Mouse (Mus musculus) CH12.LX (cell line): ENCODE measurements around the gene Olfr533. TPM values are rescaled to one million over a fixed set of nuclear protein-coding genes. Genes with fewer than 3 reads are reported as not detected.

Experiments used
- DNase-seq: peaks from one replicate; pipeline ENCODE4 v3.0.0-alpha.2; 2013; ENCODE audit errors: extremely low read depth
- H3K27ac ChIP-seq: 2 replicates; pipeline ENCODE4 v1.5.1; 2012; ENCODE audit warnings: low read depth, mild to moderate bottlenecking, control low read depth, moderate library complexity; ENCODE audit not compliant: insufficient read depth
- H3K27me3 ChIP-seq: replicated peaks from 2 replicates; pipeline ENCODE3; 2012; ENCODE audit warnings: inconsistent platforms
- H3K36me3 ChIP-seq, 2 experiments: replicated peaks in 1 of 2; 2 replicates each; pipeline versions ENCODE3 to v1.6.1; 2012; ENCODE audit warnings: inconsistent platforms in 1 of 2, low read length in 1 of 2, mild to moderate bottlenecking in 1 of 2, mixed read lengths in 1 of 2, moderate library complexity in 1 of 2; ENCODE audit not compliant: control insufficient read depth in 1 of 2, insufficient read depth in 1 of 2
- H3K4me1 ChIP-seq, 2 experiments: 2 replicates each; pipeline ENCODE4 v1.6.1; 2012; ENCODE audit warnings: inconsistent platforms in 1 of 2, moderate library complexity in 1 of 2; ENCODE audit not compliant: insufficient read depth in 2 of 2, control insufficient read depth in 1 of 2
- H3K4me2 ChIP-seq: 2 replicates; pipeline ENCODE4 v1.6.1; 2012; ENCODE audit warnings: low read depth, mild to moderate bottlenecking, control low read depth; ENCODE audit not compliant: poor library complexity, insufficient read depth, severe bottlenecking
- H3K4me3 ChIP-seq, 3 experiments: fragments of 150-350 bp in 1 of 3; sonication (generic) in 1 of 3; replicated peaks in 1 of 3; 2 replicates each; pipeline versions ENCODE3 to v1.5.1; 2011 to 2012; ENCODE audit warnings: low read depth in 2 of 3, low read length in 2 of 3, mild to moderate bottlenecking in 2 of 3, moderate library complexity in 2 of 3, control low read depth in 1 of 3, improper control_type of control experiment in 1 of 3, inconsistent platforms in 1 of 3, mixed read lengths in 1 of 3; ENCODE audit not compliant: poor library complexity in 1 of 3
- H3K79me2 ChIP-seq: replicated peaks from 2 replicates; pipeline ENCODE4 v1.6.1; 2012; ENCODE audit warnings: mild to moderate bottlenecking, moderate library complexity; ENCODE audit not compliant: control insufficient read depth, poor library complexity, insufficient read depth, severe bottlenecking; ENCODE audit errors: extremely low read depth
- H3K9ac ChIP-seq: 2 replicates; pipeline ENCODE4 v1.6.1; 2012; ENCODE audit warnings: low read depth, mild to moderate bottlenecking, control low read depth, moderate library complexity; ENCODE audit not compliant: insufficient read depth
- H3K9me3 ChIP-seq: replicated peaks from 2 replicates; pipeline ENCODE3; 2012; ENCODE audit warnings: low read length, inconsistent platforms, mixed read lengths
- BHLHE40 ChIP-seq: IDR thresholded peaks from 2 replicates; pipeline ENCODE4 v1.6.1; 2011; ENCODE audit warnings: mild to moderate bottlenecking, low read depth, low read length, improper control_type of control experiment
- CHD1 ChIP-seq: IDR thresholded peaks from 2 replicates; pipeline ENCODE4 v1.6.1; 2012; ENCODE audit warnings: low read depth, low read length, improper control_type of control experiment, inconsistent platforms
- CHD2 ChIP-seq: IDR thresholded peaks from 2 replicates; pipeline ENCODE4 v1.6.1; 2011; ENCODE audit warnings: low read length, improper control_type of control experiment
- CTCF ChIP-seq, 2 experiments: IDR thresholded peaks in 1 of 2; conservative IDR thresholded peaks in 1 of 2; 2 replicates each; pipeline ENCODE4 v1.5.1; 2011 to 2012; ENCODE audit warnings: low read depth in 2 of 2, low read length in 2 of 2, improper control_type of control experiment in 1 of 2, inconsistent platforms in 1 of 2, mild to moderate bottlenecking in 1 of 2, moderate library complexity in 1 of 2
- ELF1 ChIP-seq: IDR thresholded peaks from 2 replicates; pipeline ENCODE4 v1.6.1; 2014; ENCODE audit warnings: low read depth, mild to moderate bottlenecking, inconsistent platforms, low read length, improper control_type of control experiment
- ETS1 ChIP-seq: conservative IDR thresholded peaks from 2 replicates; pipeline ENCODE4 v1.6.1; 2012; ENCODE audit warnings: low read depth, mild to moderate bottlenecking, inconsistent platforms, low read length, improper control_type of control experiment, moderate library complexity
- HCFC1 ChIP-seq: IDR thresholded peaks from 2 replicates; pipeline ENCODE4 v1.6.1; 2012; ENCODE audit warnings: low read depth, mild to moderate bottlenecking, inconsistent platforms, low read length, improper control_type of control experiment
- IRF4 ChIP-seq: IDR thresholded peaks from 2 replicates; pipeline ENCODE4 v1.6.1; 2014; ENCODE audit warnings: low read depth, mild to moderate bottlenecking, inconsistent platforms, low read length, improper control_type of control experiment
- JUND ChIP-seq: conservative IDR thresholded peaks from 2 replicates; pipeline ENCODE4 v1.6.1; 2011; ENCODE audit warnings: low read depth, low read length, improper control_type of control experiment
- KAT2A ChIP-seq: IDR thresholded peaks from 2 replicates; pipeline ENCODE4 v1.6.1; 2012; ENCODE audit warnings: low read length, improper control_type of control experiment, inconsistent platforms; ENCODE audit not compliant: insufficient replicate concordance
- MAFK ChIP-seq: IDR thresholded peaks from 2 replicates; pipeline ENCODE4 v1.6.1; 2011; ENCODE audit warnings: low read length, improper control_type of control experiment; ENCODE audit not compliant: insufficient replicate concordance
- MAZ ChIP-seq: IDR thresholded peaks from 2 replicates; pipeline ENCODE4 v1.6.1; 2012; ENCODE audit warnings: low read depth, mild to moderate bottlenecking, inconsistent platforms, low read length, improper control_type of control experiment, moderate library complexity
- POLR2A ChIP-seq: IDR thresholded peaks from 2 replicates; pipeline ENCODE4 v1.6.1; 2011; ENCODE audit warnings: low read depth, mild to moderate bottlenecking, improper control_type of control experiment, low read length
- RAD21 ChIP-seq: IDR thresholded peaks from 2 replicates; pipeline ENCODE4 v1.6.1; 2011; ENCODE audit warnings: low read depth, mild to moderate bottlenecking, low read length, improper control_type of control experiment, moderate library complexity
- SIN3A ChIP-seq: IDR thresholded peaks from 2 replicates; pipeline ENCODE4 v1.6.1; 2012; ENCODE audit warnings: low read length, improper control_type of control experiment, inconsistent platforms
- SMC3 ChIP-seq: IDR thresholded peaks from 2 replicates; pipeline ENCODE4 v1.6.1; 2011; ENCODE audit warnings: low read depth, low read length, improper control_type of control experiment
- TBP ChIP-seq: conservative IDR thresholded peaks from 2 replicates; pipeline ENCODE4 v1.6.1; 2011; ENCODE audit warnings: low read depth, low read length, improper control_type of control experiment
- TCF12 ChIP-seq: IDR thresholded peaks from 2 replicates; pipeline ENCODE4 v1.6.1; 2014; ENCODE audit warnings: low read depth, mild to moderate bottlenecking, inconsistent platforms, low read length, improper control_type of control experiment
- UBTF ChIP-seq: IDR thresholded peaks from 2 replicates; pipeline ENCODE4 v1.6.1; 2012; ENCODE audit warnings: low read depth, mild to moderate bottlenecking, inconsistent platforms, low read length, improper control_type of control experiment, moderate library complexity
- USF1 ChIP-seq: IDR thresholded peaks from 2 replicates; pipeline ENCODE4 v1.6.1; 2014; ENCODE audit warnings: low read depth, mild to moderate bottlenecking, inconsistent platforms, low read length, improper control_type of control experiment
- USF2 ChIP-seq: conservative IDR thresholded peaks from 2 replicates; pipeline ENCODE4 v1.6.1; 2011; ENCODE audit warnings: low read depth, low read length, improper control_type of control experiment
- ZC3H11A ChIP-seq: IDR thresholded peaks from 2 replicates; pipeline ENCODE4 v1.6.1; 2012; ENCODE audit warnings: low read depth, mild to moderate bottlenecking, inconsistent platforms, low read length, improper control_type of control experiment
- ZKSCAN1 ChIP-seq: IDR thresholded peaks from 2 replicates; pipeline ENCODE4 v1.6.1; 2012; ENCODE audit warnings: low read depth, inconsistent platforms, low read length, improper control_type of control experiment, borderline replicate concordance
- ZMIZ1 ChIP-seq: IDR thresholded peaks from 2 replicates; pipeline ENCODE4 v1.6.1; 2012; ENCODE audit warnings: low read depth, mild to moderate bottlenecking, inconsistent platforms, low read length, improper control_type of control experiment
- dilution Hi-C: fragments of 300-500 bp; cut with MboI; formaldehyde crosslinking; loops from 2 replicates; pipeline ENCODE4 v1.14.3; 2020; ENCODE audit warnings: low sequenced_read_pairs; ENCODE audit not compliant: extremely low pct_unique_long_range_greater_than_20kb, extremely low pct_ligation_motif_present
- in situ Hi-C: fragments of 300-500 bp; cut with MboI; formaldehyde crosslinking; loops from 3 replicates; pipeline ENCODE4 v1.14.3; 2019; ENCODE audit warnings: low sequenced_read_pairs, low pct_ligation_motif_present, low pct_unique_long_range_greater_than_20kb, mixed read lengths
- polyA plus RNA-seq: library from polyadenylated mRNA; unstranded; fragments of >175 nt; gene quantifications from 2 replicates; pipeline ENCODE4 v1.2.1, GENCODE M21; 2012; ENCODE audit warnings: low read depth; ENCODE audit not compliant: insufficient read length
- total RNA-seq, 2 experiments: library from RNA; depleted of rRNA; stranded (reverse); fragments of 300-350 nt in 1 of 2; fragments of >200 nt in 1 of 2; gene quantifications; 2 replicates each; pipeline ENCODE4 v1.2.3; 2012 to 2014

Gene Olfr533
- total and polyA plus RNA-seq, 3 experiments = not detected

DNA sequence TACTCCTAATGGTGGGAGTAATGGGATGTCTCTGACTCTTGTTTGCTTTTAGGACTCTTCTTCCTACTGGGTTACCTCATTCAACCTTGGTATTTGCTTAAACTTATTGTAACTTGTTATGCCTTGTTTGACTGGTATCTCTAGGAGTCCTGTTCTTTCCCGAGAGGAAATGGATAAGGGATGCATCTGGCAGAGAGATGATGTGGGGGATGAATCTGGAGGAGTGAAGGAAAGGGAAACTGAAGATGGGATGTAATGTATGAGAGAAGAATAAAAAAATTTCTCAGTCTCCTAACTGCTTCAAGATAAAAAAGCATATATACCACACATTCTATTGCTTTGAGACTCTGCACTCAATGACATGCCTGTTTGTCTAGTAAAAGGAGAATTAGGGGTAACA, 14.7 kb downstream of the Olfr533 start:
- H3K27me3 ChIP-seq = peaks cover 68% of the 10 kb centered on the region
- no peaks in the 10 kb centered on the region for H3K9me3 ChIP-seq
- no peak overlapping the region for H3K27ac ChIP-seq
- no peak overlapping the region for H3K9ac ChIP-seq
- no peaks in the 10 kb centered on the region for H3K79me2 ChIP-seq
- H3K36me3 ChIP-seq = no peaks in the 10 kb centered on the region
- no peak overlapping the region for H3K4me3 ChIP-seq
- in situ Hi-C loops = no loop called here
- no peaks in the 10 kb centered on the region for H3K4me1 ChIP-seq
- no peak for TF ChIP-seq POLR2A
- TF ChIP-seq, all 38 proteins: peak for 0
- DNase-seq = no peak
- dilution Hi-C loops = no loop called here
- H3K4me2 ChIP-seq = no peak overlapping the region

DNA sequence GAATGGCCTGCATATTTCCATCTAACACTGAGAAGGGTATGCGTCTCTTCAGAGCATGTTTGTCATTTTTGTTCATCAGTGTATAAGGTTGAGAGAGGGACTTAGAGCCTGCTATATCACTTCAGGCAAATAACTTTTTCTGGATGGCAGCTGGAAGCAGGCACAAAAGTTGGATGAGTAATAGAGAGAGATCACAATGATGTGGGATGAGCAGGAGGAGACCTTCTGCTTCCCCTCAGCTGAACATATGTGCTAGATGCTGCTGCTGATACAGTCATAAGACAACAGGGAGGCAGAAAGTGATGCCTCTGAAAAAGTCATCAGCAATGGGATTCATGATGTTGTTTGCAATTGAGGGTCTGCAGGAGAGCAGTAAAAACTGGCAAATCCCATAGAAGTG, 15.6 kb downstream of the Olfr533 start:
- H3K27me3 ChIP-seq = peaks cover 72% of the 10 kb centered on the region
- TF ChIP-seq MAFK (no peak), ZMIZ1 (no peak), CHD2 (no peak), KAT2A (no peak), POLR2A (no peak), JUND (no peak), TCF12 (no peak)
- dilution Hi-C loops (no loop called here), in situ Hi-C loops (no loop called here)
- no peaks in the 10 kb centered on the region for H3K4me1 ChIP-seq
- no peaks in the 10 kb centered on the region for H3K79me2 ChIP-seq
- H3K9me3 ChIP-seq = no peaks in the 10 kb centered on the region
- no peak overlapping the region for H3K9ac ChIP-seq
- no peaks in the 10 kb centered on the region for H3K36me3 ChIP-seq
- H3K4me3 ChIP-seq = no peak overlapping the region
- no peak for DNase-seq
- H3K27ac ChIP-seq = no peak overlapping the region
- H3K4me2 ChIP-seq = no peak overlapping the region

DNA sequence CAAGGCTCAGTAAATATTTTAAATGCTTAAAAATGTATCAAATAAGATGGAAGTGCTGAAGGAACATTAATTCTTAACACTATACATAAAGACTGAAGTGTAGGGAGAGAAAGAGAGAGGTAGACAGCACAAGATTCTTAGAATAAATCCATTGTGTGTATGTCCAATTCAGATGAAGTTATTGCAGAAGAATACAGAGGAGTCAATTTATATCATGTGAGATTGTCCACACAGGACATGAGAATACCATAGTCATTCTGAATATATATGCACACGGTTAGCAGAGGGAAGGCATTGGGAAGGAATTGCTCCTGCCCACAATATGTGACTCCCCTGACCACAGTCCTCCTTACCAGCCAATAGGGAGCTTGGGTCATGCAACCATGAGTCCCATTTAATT, 20.7 kb downstream of the Olfr533 start, which contains the start of gene Olfr535:
Gene Olfr535, plus strand, starts transcription at position 301 of the 400 bp plus-strand sequence.
- TF ChIP-seq CHD2 = no peak
- no peak for TF ChIP-seq ZKSCAN1
- TF ChIP-seq RAD21 = no peak
- TF ChIP-seq CHD1 = no peak
- TF ChIP-seq ZC3H11A = no peak
- TF ChIP-seq MAZ = no peak
- no peak for TF ChIP-seq HCFC1
- no peak for TF ChIP-seq IRF4
- no peak for TF ChIP-seq ETS1
- no peak for TF ChIP-seq UBTF
- no peak for TF ChIP-seq TBP
- TF ChIP-seq USF1 = no peak
- no peak for TF ChIP-seq SMC3
- no peak for TF ChIP-seq USF2
- no peak for TF ChIP-seq KAT2A
- no peak for TF ChIP-seq BHLHE40
- no peak for TF ChIP-seq CTCF (conservative IDR thresholded peaks at IDR 0.05 in 1 of 2, IDR thresholded peaks at IDR 0.05 in 1 of 2; ENCODE audit: low read depth in 2 of 2, low read length in 2 of 2)
- no peak for TF ChIP-seq ELF1
- TF ChIP-seq SIN3A = no peak
- TF ChIP-seq JUND = no peak
- Histone ChIP-seq H3K4me3 (no peak within 1 kb of the TSS), H3K4me1 (no peaks in the 10 kb centered on the region), H3K79me2 (no peaks in the 10 kb centered on the region), H3K27ac (no peak within 1 kb of the TSS), H3K9me3 (no peaks in the 10 kb centered on the region), H3K27me3 (peaks cover 74% of the 10 kb centered on the region), H3K4me2 (no peak within 1 kb of the TSS), H3K9ac (no peak within 1 kb of the TSS), H3K36me3 (no peaks in the 10 kb centered on the region)
- in situ Hi-C loops (no loop called here), dilution Hi-C loops (no loop called here)
- DNase-seq = no peak
